Mouse (Mus musculus): Measurements from ENCODE around the gene Frat2. TPM values are rescaled to one million over a fixed set of nuclear protein-coding genes. Genes with fewer than 3 reads are reported as not detected.
A peak's percentile ranks its signal among the peaks of the same experiment; 100 is the strongest.

The Frat2 gene
- polyA plus RNA-seq, 1 experiment from 2014 or later, result 3.3 TPM

DNA sequence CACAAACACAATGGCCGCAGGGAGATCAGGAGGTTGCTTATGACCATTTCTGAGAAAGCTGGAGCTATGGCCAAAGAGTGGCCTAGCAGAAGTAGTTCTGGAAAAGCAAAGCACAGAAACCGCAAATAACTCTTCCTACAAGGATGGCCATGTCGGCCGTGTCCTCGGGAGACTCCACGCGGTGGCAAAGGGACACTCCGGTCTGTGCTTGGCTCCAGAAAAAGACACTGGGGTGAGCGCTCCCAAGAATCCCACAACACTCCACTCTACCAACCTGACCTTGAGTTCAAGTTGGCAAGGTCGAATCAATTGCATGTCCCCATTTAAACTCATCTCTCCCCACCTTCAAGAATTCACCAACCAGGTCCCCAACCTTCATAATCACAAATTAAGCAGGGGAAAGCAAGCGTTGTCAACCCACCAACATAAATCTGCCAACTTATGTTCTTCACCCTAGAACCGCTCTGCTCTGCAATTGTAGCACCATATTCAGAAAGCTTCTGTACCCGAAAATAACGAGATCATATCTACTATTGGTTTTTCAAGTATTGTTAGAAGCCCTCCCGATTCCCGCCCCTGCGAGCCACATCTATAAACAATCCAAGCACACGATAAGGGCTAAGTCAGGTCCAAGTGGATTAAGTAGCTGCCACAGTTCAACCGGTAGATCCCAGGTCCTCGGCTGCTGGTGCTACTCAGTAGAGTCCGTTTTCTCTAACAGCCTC is 1.4 kb downstream of the Frat2 start:
- no peak for ATAC-seq
- TF ChIP-seq CTCF (IDR thresholded peaks at IDR 0.05; ENCODE audit: low read depth) (peak; percentile 42), EP300 (IDR thresholded peaks at IDR 0.05; ENCODE audit: low read depth) (no peak)
- Histone ChIP-seq H3K9ac (replicated peaks) (peak overlapping the region; percentile 83), H3K27me3 (ENCODE audit: insufficient read depth, low read length) (no peaks in the 10 kb centered on the region), H3K4me1 (ENCODE audit: insufficient read depth) (peaks cover 14% of the 10 kb centered on the region), H3K9me3 (ENCODE audit: low read length) (no peaks in the 10 kb centered on the region), H3K36me3 (replicated peaks; ENCODE audit: insufficient read depth, low read length) (no peaks in the 10 kb centered on the region), H3K4me2 (ENCODE audit: low read depth, low read length) (peak overlapping the region; percentile 85), H3K27ac (ENCODE audit: low read depth) (peak overlapping the region; percentile 96; the same call in 1 of the 2 replicates), H3K4me3 (ENCODE audit: low read depth, low read length) (peak overlapping the region; percentile 92)
- DNase-seq, result peak; percentile 34
- 9% methylated on average over 21 of the region's 21 CpGs for WGBS (ENCODE audit: insufficient replicate concordance)

DNA sequence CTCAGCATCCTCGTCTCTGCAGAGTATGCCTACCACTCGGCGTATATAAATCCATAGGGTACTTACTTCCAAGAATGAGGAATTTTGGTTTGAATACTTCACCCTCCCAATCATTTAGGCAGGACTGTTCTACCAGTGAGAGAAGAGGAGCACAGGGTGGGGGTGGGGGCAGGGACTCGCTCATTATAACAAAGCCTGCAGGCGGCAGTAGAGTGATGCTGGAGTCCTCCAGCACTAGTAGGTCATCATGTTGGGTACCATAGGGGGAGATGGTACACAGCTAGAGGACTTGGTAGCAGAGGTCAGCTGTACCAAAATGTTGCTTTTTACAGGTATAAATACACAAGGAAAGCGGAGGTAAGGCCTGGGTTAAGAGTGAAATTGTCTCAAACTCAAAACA is 3.6 kb downstream of the Frat2 start:
- no peak for TF ChIP-seq EP300 (IDR thresholded peaks at IDR 0.05; ENCODE audit: low read depth)
- peak; percentile 59 for TF ChIP-seq CTCF (IDR thresholded peaks at IDR 0.05; ENCODE audit: low read depth)
- no peaks in the 10 kb centered on the region for H3K36me3 ChIP-seq (replicated peaks; ENCODE audit: insufficient read depth, low read length)
- ATAC-seq, result no peak
- no peak overlapping the region for H3K9ac ChIP-seq (replicated peaks)
- no peak overlapping the region for H3K4me2 ChIP-seq (ENCODE audit: low read depth, low read length)
- WGBS (ENCODE audit: insufficient replicate concordance), result 71% methylated on average over 6 of the region's 6 CpGs
- no peaks in the 10 kb centered on the region for H3K27me3 ChIP-seq (ENCODE audit: insufficient read depth, low read length)
- H3K4me1 ChIP-seq (ENCODE audit: insufficient read depth), result peaks cover 17% of the 10 kb centered on the region
- H3K9me3 ChIP-seq (ENCODE audit: low read length), result no peaks in the 10 kb centered on the region
- peak; percentile 28 for DNase-seq
- no peak overlapping the region for H3K4me3 ChIP-seq (ENCODE audit: low read depth, low read length)
- no peak overlapping the region for H3K27ac ChIP-seq (ENCODE audit: low read depth)

DNA sequence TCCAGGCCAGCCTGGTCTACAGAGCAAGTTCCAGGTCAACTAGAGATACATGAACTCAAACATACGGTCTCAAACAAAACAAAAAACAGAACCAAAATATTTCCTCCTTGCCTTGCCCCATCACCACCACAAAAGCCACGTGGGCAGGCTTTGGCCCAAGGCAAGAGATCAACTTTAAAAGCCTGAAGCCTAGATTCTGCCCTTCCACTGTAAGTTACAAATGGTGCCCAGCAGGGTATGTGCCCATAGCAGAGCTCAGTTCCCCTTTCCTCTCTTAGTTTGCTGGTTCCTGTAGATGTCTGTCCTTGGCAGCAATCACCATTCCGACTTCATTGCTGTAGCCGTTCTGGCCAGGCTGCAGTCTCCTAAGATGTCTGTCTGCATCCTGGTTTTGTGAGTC is 5.2 kb downstream of the Frat2 start:
- Histone ChIP-seq H3K4me1 (ENCODE audit: insufficient read depth) (peaks cover 31% of the 10 kb centered on the region), H3K4me2 (ENCODE audit: low read depth, low read length) (no peak overlapping the region), H3K27me3 (ENCODE audit: insufficient read depth, low read length) (no peaks in the 10 kb centered on the region), H3K9me3 (ENCODE audit: low read length) (no peaks in the 10 kb centered on the region), H3K4me3 (ENCODE audit: low read depth, low read length) (no peak overlapping the region), H3K36me3 (replicated peaks; ENCODE audit: insufficient read depth, low read length) (no peaks in the 10 kb centered on the region), H3K27ac (ENCODE audit: low read depth) (no peak overlapping the region), H3K9ac (replicated peaks) (no peak overlapping the region)
- ATAC-seq, result no peak
- DNase-seq, result peak; percentile 29
- TF ChIP-seq EP300 (IDR thresholded peaks at IDR 0.05; ENCODE audit: low read depth) (no peak), CTCF (IDR thresholded peaks at IDR 0.05; ENCODE audit: low read depth) (no peak)
- whole genome bisulfite sequencing (ENCODE audit: insufficient replicate concordance), result 59% methylated on average over 4 of the region's 4 CpGs

- no peak for DNase-seq
- ATAC-seq, result no peak
- WGBS (ENCODE audit: insufficient replicate concordance), result 83% methylated on average over 4 of the region's 4 CpGs
These were observed 5.7 kb downstream of the Frat2 start for GRCm38 (mm10) chr19:41842196-41842595.

DNA sequence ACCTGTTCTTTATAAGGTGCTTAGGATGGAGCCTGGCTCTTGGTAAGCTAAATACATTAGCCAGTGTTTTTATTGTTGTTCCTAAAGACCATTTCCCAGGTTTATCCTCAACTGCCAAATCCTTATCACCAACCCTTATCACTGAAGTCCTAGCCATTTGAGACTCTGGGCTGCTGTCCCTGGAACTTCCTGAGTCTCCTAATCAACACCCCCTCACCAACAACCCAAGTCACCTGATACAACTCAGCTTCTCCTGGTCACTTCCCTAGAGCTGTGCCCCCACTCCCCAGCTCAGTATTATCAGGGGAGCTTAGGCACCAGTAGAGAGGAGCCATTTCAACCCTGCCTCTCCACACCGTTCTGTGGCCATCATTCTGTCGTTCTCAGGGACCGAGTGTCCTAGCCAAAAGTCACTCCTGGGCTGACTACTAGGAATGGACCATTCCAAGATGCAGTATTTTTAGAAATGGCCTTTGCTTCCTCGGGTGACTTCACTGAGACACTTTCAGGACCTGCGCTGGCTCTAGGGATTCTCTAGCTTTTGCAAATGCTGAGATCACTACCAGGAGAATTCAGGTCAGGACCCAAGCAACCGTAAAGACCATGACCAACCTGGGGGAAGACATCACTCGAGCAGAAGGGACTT is 6.7 kb downstream of the Frat2 start:
- H3K4me3 ChIP-seq (ENCODE audit: low read depth, low read length), result no peak overlapping the region
- H3K4me1 ChIP-seq (ENCODE audit: insufficient read depth), result peaks cover 42% of the 10 kb centered on the region
- no peak overlapping the region for H3K4me2 ChIP-seq (ENCODE audit: low read depth, low read length)
- H3K27ac ChIP-seq (ENCODE audit: low read depth), result no peak overlapping the region
- DNase-seq, result no peak
- no peak for ATAC-seq
- H3K27me3 ChIP-seq (ENCODE audit: insufficient read depth, low read length), result no peaks in the 10 kb centered on the region
- no peaks in the 10 kb centered on the region for H3K9me3 ChIP-seq (ENCODE audit: low read length)
- H3K36me3 ChIP-seq (replicated peaks; ENCODE audit: insufficient read depth, low read length), result no peaks in the 10 kb centered on the region
- no peak overlapping the region for H3K9ac ChIP-seq (replicated peaks)
- WGBS (ENCODE audit: insufficient replicate concordance), result 61% methylated on average over 7 of the region's 7 CpGs
- TF ChIP-seq EP300 (IDR thresholded peaks at IDR 0.05; ENCODE audit: low read depth) (no peak), CTCF (IDR thresholded peaks at IDR 0.05; ENCODE audit: low read depth) (no peak)

More at GRCm38 (mm10) chr19:41842196-41842595, 5.7 kb downstream of the Frat2 start:
- no peak for TF ChIP-seq CTCF (IDR thresholded peaks at IDR 0.05; ENCODE audit: low read depth)
- TF ChIP-seq EP300 (IDR thresholded peaks at IDR 0.05; ENCODE audit: low read depth), result no peak
- no peaks in the 10 kb centered on the region for H3K27me3 ChIP-seq (ENCODE audit: insufficient read depth, low read length)
- H3K4me1 ChIP-seq (ENCODE audit: insufficient read depth), result peaks cover 37% of the 10 kb centered on the region
- no peak overlapping the region for H3K4me3 ChIP-seq (ENCODE audit: low read depth, low read length)
- H3K36me3 ChIP-seq (replicated peaks; ENCODE audit: insufficient read depth, low read length), result no peaks in the 10 kb centered on the region
- no peak overlapping the region for H3K4me2 ChIP-seq (ENCODE audit: low read depth, low read length)
- no peak overlapping the region for H3K27ac ChIP-seq (ENCODE audit: low read depth)
- no peaks in the 10 kb centered on the region for H3K9me3 ChIP-seq (ENCODE audit: low read length)
- no peak overlapping the region for H3K9ac ChIP-seq (replicated peaks)

DNA sequence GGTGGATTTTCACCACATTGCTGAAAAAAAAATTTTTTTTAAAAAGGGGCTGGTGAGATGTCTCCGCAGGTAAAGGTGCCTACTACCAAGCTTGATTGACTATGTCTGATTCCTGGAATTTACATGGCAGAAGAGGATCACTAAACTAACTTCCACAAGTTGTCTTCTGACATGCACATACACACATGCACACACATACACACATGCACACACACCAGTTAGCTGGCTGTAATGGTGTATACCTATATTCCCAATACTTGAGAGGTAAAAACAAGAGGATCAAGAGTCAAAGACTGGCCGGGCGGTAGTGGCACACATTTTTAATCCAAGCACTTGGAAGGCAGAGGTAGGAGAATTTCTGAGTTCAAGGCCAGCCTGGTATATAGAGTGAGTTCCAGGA is 8.2 kb downstream of the Frat2 start:
- Histone ChIP-seq H3K27ac (ENCODE audit: low read depth) (peak overlapping the region; percentile 88), H3K27me3 (ENCODE audit: insufficient read depth, low read length) (no peaks in the 10 kb centered on the region), H3K9ac (replicated peaks) (no peak overlapping the region), H3K9me3 (ENCODE audit: low read length) (no peaks in the 10 kb centered on the region), H3K4me1 (ENCODE audit: insufficient read depth) (peaks cover 48% of the 10 kb centered on the region), H3K4me2 (ENCODE audit: low read depth, low read length) (no peak overlapping the region), H3K36me3 (replicated peaks; ENCODE audit: insufficient read depth, low read length) (no peaks in the 10 kb centered on the region), H3K4me3 (ENCODE audit: low read depth, low read length) (no peak overlapping the region)
- DNase-seq (no peak), ATAC-seq (no peak)
- TF ChIP-seq EP300 (IDR thresholded peaks at IDR 0.05; ENCODE audit: low read depth) (no peak), CTCF (IDR thresholded peaks at IDR 0.05; ENCODE audit: low read depth) (no peak)
- 89% methylated on average over 3 of the region's 3 CpGs for WGBS (ENCODE audit: insufficient replicate concordance)
